Mouse (Mus musculus): ENCODE data around the gene Dpm2.

Dpm2 gene

DNA sequence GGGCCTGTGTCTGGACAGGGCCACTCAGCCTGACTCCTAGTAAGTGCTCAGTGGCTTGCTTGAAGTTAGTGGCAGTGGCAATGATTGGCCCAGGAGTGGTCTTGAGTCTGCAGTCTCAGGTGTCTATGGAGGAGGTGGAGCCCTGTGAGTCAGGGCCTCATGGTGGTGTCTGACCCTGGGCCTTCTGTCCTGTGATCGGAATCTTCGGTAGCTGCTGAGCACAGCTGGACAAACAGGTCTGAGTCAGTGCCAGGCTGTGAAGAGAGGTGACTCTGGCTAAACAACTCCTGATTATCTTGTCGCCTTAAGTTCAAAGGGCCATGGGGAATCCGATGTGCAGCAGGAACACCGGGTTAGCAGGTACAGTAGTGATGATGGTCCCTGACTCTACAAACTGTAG, 23.3 kb upstream of the Dpm2 start:
- WGBS, result 79% methylated on average over 5 of the region's 5 CpGs

DNA sequence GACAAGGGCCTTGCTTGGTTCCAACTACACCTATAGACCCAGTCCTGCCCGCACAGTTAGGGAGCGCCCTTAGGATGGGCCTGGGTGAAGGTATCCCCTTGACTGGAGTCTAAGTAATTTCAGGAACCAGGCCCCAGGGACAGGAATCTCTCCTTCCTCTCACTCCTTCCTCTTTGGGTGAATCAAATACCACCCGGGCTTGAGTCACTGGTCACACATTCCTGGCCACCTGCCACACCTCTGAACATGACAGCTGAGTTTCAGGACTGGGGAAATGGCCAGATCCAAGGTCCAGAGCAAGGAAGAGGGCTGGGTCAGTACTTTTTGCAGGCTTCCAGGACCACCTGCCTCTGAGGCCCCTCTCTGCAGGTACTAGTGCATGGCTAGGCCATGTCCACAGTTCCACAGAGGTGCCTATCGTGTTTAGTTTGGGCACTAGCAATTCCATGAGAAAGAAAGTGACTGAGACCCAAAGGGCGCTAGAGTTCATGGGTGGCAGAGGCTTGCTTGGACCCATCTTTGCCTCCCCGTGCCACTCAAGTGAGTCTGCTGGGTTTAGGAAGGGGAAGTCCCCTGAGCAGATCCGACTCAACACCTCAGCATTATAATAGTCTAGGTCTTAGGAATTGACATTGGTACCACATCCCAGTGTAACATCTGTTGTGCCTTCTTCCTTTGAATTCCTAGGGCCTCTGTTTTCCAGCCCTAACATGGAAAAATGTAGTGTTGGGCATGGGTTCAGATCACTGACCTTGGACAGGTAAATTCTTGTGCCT, 22.5 kb upstream of the Dpm2 start:
- WGBS, result 86% methylated on average over 7 of the region's 7 CpGs

DNA sequence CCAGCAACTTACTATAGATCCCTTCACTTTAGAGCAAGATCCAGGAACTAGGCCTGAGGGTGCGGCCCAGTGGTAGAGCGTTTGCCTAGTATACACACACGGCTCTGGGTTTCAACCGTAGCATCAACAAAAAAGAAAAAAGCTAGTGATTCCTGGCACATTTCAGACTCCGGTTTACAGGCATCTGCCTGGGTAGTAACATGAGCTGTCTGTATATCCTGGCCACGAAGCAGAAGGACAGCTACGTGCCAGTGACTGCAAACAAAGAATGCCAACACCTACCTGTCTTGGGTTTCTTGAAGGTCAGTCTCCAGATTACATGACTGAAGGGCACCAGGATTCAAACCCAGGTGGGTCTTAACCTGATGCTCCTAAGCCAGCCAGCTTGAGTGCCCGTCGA, 21.5 kb upstream of the Dpm2 start:
- 72% methylated on average over 9 of the region's 9 CpGs for WGBS

DNA sequence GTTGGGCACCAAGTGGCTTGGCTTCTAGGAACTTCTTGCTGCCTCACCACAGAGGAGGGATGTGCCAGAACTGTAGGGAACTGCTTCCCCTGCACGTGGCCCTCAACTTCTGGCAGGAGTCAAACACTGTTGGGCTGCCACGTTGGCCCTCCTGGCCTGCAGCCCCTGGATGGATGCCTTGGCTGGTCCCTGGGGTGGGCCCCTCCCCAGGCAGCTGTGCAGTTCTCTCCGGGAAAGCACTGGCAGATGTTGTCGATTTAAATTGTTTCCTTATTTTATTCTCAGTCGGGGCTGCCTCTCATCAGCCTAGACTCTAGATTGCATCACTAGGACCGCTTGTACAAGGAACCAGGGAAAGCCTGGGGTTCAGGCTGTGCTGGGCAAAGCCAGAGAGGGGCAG, 20.9 kb upstream of the Dpm2 start:
- 32% methylated on average over 6 of the region's 6 CpGs for WGBS

DNA sequence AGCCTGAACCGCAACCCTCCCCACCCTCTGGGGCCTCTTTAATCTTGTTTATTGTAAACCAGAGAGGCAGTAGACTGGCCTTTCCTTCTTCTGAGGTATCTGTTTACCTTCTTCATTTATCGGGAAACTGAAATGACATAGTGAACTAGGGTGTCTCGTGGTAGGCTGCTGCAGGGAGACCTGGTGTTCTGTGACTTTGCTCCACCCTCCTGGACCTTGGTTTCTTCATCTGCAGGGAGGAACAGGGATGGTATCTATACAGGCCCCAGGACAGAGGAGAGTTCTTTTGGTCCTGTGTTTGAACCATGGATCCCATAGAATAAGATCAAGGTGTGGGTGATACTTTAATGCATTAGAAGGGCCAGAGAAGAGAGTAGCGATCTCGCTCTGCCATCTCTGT, 19.4 kb upstream of the Dpm2 start:
- 80% methylated on average over 5 of the region's 5 CpGs for WGBS

DNA sequence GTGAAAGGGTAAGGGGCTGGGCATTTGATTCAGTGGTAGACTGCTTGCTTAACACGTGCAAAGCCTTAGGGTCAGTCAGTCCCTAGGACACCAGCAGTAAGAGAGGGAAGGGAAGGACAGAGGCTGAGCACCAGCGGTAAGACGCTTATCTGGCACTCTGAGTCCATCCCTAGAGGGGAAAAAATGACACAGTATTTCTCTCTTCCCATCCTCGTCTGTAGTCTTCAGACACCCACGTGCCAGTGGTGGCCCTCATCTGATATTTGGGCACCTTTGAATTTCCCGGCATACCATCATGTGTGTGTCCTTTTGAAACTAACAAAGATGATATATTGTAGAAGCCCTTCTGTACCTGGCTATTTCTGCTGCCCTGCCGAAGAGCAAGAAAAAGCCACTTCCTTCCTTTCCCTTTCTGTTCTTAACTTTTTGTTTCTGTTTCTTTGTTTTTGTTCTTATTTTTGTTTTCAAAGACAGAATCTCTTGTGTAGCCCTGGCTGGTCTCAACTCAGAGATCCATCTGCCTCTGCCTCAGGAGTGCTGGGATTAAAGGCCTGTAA, 17.0 kb upstream of the Dpm2 start:
- WGBS, result 67% methylated on average over 7 of the region's 7 CpGs

DNA sequence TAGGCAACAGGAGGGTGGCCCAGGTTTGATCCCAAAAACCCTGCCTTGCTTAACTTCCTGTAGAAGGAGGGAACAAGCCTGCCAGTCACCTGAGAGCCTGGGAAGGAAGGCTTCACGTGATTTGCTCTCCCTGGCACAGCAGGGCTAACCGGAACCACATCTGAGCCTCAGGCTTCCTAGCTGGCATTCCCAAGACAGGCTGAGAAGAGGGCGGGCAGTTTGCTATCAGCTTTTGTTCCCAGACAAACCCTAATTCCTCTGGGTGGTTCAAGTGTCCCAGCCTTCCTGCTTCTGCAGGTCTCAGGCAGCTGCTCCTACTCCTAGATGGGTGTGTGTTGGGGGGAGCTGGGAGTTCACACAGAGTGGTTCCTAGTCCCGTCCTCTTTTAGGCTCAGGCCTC, 15.2 kb upstream of the Dpm2 start:
- WGBS, result 49% methylated on average over 4 of the region's 4 CpGs

DNA sequence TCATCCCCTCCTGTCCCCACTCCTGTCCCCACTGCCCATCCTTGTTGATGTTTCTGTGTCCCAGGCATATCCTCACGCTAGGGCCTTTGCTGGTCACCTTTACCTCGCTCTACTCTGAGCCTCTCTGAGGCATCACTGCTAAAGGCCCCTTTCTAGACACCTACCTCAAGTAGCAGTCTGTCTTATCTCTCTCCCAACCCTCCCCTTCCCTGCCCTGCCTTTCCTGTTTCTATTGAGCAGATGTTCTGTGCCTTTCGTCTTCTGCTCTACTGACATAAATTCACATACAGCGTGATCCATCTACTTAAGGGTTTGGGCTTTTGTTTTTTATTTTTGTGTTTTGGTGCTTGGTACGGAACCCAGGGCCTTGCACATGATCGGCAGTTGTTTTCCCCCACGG, 14.6 kb upstream of the Dpm2 start:
- 68% methylated on average over 7 of the region's 7 CpGs for WGBS

DNA sequence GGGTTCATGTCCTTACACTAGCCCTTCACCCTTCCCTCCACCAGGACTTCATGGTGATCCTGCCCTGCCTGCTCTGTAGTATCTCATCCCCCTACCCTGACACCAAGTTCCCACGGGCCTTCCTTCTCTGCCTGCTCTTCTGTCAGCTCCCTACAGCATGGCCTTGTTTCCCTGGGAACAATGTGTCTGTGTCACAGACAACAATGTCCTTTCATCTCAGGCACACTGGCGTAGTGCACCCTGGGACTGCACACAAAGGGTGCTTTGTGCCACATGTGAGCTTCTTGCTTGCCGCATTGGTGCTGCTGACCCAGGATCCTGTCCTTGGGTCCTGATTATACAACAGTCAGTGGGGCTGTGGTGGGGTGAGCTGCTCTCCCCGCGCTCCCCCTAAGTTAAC, 11.1 kb upstream of the Dpm2 start:
- 56% methylated on average over 5 of the region's 5 CpGs for WGBS

DNA sequence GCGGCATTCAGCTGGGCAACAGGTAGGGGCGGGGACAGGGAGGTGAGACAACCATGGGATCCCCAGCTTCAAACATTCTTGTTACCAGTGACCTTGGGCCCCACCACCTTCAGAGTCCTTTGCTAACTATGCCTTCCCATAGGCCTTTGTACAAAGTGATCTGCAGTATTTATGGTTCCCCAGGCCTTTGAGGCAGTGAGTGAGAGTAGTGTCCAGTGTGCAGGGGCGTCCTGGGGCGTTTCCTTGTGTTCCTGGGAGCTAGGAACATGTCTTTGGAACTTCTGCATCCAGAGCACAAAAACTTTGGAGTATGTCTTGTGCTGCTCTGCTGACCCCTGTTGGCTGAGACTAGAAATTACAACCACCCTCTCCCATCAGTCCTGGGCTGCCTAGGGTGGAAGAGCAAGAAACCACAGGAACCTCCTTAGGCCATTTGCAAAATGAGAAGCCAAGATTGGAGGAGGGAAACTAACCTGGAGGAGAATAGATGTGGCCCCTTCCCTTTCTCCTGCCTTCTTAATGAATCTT, 4.1 kb upstream of the Dpm2 start:
- WGBS, result 45% methylated on average over 4 of the region's 4 CpGs

DNA sequence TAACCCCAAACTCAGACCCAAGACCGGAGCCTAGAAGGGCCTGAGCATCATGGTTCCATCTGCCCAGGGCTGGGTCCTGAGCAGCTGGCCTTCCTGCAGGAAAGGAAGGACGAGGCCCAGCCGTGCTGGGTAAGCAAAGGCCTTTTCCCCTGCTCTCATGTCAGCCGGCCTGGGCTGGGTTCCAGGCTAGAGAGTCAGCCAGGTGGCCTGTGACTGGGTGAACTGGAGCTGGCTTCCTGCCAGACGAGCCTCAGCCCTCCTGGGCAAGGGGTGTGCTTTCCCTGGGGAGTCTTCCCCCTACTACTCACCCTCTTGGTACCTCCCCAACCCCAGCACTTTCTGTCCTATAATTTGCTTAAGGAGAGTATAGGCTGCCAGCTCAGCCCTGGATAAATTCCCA, 2.5 kb upstream of the Dpm2 start:
- 47% methylated on average over 5 of the region's 5 CpGs for WGBS

DNA sequence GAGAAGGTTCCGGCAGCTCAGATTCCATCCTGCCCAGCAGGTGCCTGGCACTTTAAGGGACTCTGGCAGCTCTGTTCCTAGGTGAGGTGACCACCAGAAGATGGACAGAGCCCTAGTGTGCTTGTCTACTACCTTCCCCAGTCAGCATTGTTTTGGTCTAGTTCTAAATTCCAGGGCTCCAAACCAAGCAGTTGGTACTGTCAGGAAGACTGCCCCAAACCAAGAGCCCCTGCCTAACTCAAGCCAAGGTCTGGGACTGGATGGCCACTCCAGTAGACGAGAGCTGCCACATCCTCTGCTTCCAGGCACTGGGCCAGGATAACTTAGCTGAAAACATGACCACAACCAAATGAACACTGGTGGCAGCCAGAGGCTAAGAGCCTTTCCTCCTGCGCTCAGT, 1.7 kb upstream of the Dpm2 start:
- 70% methylated on average over 3 of the region's 3 CpGs for WGBS

DNA sequence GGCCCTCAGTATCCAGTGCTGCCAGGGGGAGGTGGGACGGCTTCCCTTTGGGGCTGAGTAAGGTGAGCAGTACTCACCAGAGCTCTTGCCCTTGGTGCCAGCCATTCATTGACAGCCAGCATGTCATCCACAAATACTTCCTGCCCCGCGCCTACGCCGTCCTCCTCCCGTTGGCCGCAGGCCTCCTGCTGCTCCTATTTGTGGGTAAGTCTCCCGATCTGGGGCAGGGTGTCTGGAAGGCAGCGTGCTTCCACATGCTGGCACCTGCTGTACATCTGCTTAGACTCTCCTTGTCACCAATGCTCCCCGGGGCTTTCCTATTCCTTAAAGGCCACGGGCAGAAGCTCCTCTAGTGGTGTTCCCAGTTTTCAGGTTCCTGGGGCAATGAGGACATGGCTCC, 1.5 kb downstream of the Dpm2 start:
- 77% methylated on average over 11 of the region's 11 CpGs for WGBS

DNA sequence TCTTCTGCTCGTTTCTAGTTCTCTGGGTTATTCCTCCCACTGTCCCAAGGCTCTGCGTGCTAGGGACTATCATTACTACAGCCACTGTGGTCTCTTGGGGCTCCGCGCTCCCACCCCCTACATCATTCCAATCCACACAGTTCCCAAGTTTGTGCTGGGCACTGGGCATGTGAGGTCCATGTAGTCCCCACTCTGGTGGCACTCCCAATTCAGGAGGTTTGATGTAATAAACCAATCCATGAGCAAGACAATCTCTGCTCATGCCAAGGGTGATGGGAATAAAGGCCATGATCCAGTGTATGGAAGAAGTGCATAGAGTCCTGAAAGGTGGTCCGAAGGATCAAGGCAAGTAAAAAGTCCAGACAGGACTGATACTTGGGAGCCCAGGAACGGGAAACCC, 3.8 kb downstream of the Dpm2 start, which contains the start of gene Pip5kl1:
Pip5kl1 (plus strand) TSS at position 301 of the 400 bp plus-strand sequence.
- WGBS, result 61% methylated on average over 6 of the region's 6 CpGs

DNA sequence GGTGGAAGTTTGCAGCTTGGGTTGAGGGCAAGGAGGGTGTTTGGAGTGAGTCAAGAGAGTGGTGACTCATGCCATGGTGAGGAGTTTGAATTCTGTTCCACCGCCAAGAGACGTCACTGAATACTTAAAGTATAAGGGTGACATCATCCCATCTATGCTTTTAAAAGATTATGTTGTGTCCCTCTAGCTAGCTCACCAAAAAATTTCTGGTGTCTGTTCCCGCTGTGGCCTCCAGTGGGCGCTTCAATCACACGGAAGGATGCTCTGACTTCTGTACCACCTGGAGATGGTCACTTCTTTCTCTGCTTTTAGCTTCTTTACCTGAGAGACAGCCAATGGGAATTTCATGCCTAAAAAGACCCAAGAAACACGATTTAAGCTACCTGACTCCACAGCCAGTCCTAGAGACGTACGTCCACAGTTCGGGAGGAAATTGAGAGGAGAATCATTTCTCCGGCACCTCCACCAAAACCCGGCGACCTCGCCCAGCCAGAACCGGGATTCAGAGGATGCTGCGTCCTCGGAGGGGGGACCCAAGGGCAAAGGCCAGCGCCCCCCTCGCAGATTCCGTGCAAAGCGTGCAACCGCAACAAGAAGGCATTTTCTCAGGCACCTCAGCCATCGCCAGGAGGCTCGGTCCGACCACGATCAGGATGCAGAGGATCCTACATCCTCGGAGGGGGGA, 4.4 kb downstream of the Dpm2 start:
- WGBS, result 1% methylated on average over 26 of the region's 26 CpGs

DNA sequence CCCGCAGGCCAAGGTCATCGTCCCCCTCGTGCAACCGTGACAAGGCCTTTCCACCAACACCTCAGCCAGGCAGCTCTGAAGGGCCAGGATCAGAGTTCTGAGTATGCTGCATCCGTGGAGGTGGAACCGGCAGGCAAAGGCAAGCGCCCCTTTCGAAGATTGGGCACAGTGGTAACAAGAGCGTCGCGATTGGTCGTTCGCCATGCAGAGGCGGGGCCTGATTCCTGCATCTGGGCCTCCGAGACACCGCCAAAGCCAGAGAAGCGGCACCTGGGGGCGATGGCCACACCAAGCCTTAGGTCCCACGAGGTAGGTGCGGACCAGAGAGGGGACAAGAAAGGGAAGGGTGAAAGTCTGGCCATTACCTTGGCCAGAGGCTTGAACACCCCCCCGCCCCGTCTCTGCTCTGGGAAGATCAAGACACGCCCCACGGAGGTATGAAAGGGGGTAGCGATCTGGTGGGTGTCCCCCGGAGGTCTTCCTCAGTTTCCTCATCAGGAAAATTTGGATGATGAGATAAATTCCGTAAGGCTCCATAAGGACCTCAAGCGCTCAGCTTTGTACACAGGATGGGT, 5.0 kb downstream of the Dpm2 start, which contains the start of gene 9430097D07Rik:
9430097D07Rik (minus strand) TSS at position 99 of the 575 bp plus-strand sequence.
- 10% methylated on average over 28 of the region's 28 CpGs for WGBS

DNA sequence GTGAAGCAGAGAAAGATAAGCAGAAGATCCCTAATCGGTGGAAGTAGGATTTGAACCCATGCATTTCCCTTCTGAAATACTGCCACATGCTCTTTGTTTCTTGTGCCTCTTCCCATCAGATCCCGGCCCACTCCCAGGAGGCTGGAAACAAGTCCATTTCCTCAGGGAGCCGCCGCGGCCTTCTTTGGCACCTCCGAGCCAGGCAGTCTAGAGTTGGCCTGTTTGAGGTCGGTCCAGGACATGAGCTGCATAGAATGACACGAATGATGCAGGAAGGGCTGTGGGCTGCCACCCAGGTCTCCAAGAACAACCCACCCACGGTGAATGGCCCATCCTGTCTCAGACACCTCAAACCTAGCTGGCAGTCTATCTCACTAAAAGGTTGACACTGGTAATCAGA, 5.9 kb downstream of the Dpm2 start:
- WGBS, result 76% methylated on average over 9 of the region's 9 CpGs

DNA sequence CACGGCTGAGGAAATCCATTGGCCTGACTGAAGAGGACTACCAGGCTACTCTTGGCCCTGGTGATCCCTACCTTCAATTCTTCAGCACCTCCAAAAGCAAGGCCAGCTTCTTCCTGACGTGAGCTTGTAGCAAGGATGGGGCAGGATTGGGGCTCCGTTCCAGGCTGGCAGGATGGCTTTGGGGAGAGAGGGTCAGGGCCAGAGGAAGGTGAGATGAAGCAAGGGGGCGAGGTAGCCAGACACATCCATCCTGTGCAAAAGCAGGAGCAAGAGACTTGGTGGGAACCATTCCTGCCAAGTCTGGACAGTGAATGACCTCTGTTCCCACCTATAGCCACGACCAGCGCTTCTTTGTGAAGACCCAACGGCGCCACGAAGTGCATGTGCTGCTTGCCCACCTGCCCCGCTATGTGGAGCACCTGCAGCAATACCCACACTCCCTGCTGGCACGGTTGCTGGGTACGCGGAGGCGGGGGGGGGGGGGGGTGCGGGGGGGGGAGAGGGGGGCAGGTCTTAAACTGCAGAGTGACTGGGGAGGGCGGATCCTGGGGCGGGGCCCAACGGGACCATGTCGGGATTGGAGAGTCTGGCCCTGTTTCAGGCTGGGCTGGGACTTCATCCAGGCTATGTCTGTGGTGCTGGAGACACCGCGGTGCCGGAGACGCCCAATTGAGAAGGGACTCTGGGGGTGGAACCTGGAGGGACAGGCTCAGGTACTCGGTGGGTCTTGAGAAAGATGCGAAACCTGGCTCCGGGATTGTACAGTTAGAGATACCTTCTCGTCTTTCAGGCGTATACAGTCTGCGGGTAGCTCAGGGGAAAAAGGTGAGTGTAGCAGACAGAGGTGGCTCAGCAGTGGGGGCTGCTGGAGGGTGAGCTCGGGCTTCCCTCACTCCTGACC, 7.7 kb downstream of the Dpm2 start:
- 45% methylated on average over 27 of the region's 30 CpGs for WGBS

DNA sequence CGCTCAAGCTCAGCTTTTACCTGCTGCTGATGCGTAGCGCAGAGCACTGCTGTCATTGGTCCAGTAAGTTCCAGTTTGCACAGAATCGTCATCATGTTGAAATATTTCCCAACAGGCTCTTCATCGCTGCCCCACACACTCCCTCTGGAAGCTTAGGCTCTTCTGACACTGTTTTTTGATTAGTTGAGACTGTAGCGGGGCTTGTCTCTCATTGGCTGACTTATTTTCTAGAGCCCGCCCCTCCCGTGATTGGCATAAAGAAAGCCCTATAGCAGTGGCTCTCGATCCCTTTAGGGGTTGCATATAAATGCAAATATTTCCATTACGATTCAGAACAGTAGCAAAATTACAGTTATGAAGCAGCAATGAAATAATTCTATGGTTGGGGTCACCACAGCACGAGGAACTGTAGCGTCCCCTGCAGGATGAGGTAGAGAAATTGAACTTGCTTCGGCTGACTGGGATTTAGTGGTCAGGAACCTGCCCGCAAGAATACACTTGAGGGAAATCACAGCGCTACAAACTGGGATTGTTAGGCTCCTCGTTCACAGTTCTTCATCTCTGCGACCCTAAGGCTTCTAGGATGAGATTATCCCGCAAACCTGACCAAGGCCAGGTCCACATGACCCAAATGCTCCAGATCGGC, 10.9 kb downstream of the Dpm2 start:
- 32% methylated on average over 19 of the region's 19 CpGs for WGBS

DNA sequence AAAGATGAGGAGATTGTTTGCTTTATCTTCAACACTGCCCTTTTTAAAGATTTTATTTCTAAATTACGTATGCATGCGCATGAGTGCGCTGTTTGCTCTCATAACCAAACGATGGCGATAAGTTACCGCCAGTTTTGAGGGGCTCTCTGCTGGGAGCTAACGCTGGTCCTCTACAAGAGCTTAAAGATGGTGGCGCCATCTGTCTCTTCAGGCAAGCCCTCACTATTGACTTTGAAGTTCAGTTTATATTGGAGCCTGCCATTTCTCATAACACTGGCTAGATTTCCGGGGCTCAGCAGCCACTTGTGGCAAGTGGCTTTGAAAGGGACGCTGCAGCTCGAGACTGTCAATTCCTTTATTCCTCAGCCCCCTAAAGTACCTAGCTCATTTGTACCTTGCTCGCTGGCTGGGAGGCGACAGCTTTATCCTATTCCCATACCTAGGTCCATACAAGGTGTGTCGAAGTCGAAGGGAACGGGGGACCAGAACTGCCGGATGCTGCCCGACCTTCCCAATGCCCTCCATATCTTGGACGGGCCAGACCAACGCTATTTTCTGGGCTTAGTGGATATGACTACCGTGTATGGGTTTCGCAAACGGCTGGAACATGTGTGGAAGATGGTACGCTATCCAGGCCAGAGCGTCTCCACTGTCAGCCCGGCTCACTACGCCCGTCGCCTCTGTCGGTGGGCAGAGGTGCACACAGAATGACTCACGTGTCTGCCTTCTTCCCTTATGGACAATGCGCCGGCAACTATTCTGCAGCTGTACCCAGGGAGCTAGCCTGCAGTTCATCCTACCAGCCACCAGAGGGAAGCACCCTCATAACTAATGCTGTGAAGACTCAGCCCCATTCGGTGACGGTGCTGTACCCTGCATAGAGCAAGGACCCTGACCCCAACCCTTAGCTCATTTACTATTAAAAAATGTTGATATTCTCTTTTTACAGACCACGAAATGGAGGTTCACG, 12.5 kb downstream of the Dpm2 start:
- 9% methylated on average over 37 of the region's 37 CpGs for WGBS
